Mouse (Mus musculus) liver, embryonic 11.5 days (tissue): ENCODE results near the gene Cd151. TPM values are rescaled to one million over a fixed set of nuclear protein-coding genes. Genes with fewer than 3 reads are reported as not detected.

Source experiments
- ATAC-seq: fragments of 200-750 bp; cut with Nextera tagmentation; replicated peaks from 2 replicates; pipeline ENCODE4 v1.8.0; 2017; ENCODE audit warnings: moderate number of reproducible peaks, mild to moderate bottlenecking, moderate TSS enrichment, moderate library complexity; ENCODE audit not compliant: low FRiP score
- DNase-seq: peaks from one replicate; pipeline ENCODE4 v3.0.0-alpha.2; 2017; ENCODE audit warnings: low spot score
- H3K27ac ChIP-seq: fragments of 300-500 bp; sonication (generic); 2 replicates; pipeline ENCODE4 v1.5.1; 2014; ENCODE audit warnings: mild to moderate bottlenecking, low read depth, low read length, control low read depth
- H3K27me3 ChIP-seq: fragments of 300-500 bp; sonication (generic); replicated peaks from 2 replicates; pipeline ENCODE4 v1.6.1; 2014; ENCODE audit warnings: low read length, mixed read lengths; ENCODE audit not compliant: control insufficient read depth, insufficient read depth
- H3K36me3 ChIP-seq: fragments of 300-500 bp; sonication (generic); 2 replicates; pipeline ENCODE4 v1.6.1; 2014; ENCODE audit warnings: mild to moderate bottlenecking, low read length, moderate library complexity, mixed read lengths; ENCODE audit not compliant: control insufficient read depth, insufficient read depth
- H3K4me1 ChIP-seq: fragments of 300-500 bp; sonication (generic); replicated peaks from 2 replicates; pipeline ENCODE4 v1.6.1; 2014; ENCODE audit warnings: low read length, mixed read lengths; ENCODE audit not compliant: control insufficient read depth, insufficient read depth
- H3K4me2 ChIP-seq: fragments of 300-500 bp; sonication (generic); 2 replicates; pipeline ENCODE4 v1.6.1; 2014; ENCODE audit warnings: mild to moderate bottlenecking, control low read depth, moderate library complexity
- H3K4me3 ChIP-seq: fragments of 300-500 bp; sonication (generic); 2 replicates; pipeline ENCODE4 v1.5.1; 2014; ENCODE audit warnings: low read depth, low read length, control low read depth
- H3K9ac ChIP-seq: fragments of 300-500 bp; sonication (generic); 2 replicates; pipeline ENCODE4 v1.6.1; 2014; ENCODE audit warnings: low read depth, low read length, control low read depth
- H3K9me3 ChIP-seq: fragments of 300-500 bp; sonication (generic); 2 replicates; pipeline ENCODE4 v1.6.1; 2016; ENCODE audit warnings: low read length, inconsistent platforms, mixed read lengths; ENCODE audit not compliant: control insufficient read depth
- WGBS: fragments of 180-500 bp; shearing (Covaris S2); extraction: QIAGEN DNeasy Blood & Tissue Kit; methylation state at CpG from one replicate; pipeline ENCODE4 v1.1.7; 2014; 5-methylcytosine and 5-hydroxymethylcytosine counted together
- polyA plus RNA-seq: library from polyadenylated mRNA; unstranded; fragments of >200 nt; fragmentation: Nextera tagmentation; extraction: Ambion mirVana; gene quantifications from 2 replicates; pipeline ENCODE4 v1.2.1, GENCODE M21; 2014

Gene Cd151
- polyA plus RNA-seq, 1 experiment from 2014 or later, result 22.3 TPM

DNA sequence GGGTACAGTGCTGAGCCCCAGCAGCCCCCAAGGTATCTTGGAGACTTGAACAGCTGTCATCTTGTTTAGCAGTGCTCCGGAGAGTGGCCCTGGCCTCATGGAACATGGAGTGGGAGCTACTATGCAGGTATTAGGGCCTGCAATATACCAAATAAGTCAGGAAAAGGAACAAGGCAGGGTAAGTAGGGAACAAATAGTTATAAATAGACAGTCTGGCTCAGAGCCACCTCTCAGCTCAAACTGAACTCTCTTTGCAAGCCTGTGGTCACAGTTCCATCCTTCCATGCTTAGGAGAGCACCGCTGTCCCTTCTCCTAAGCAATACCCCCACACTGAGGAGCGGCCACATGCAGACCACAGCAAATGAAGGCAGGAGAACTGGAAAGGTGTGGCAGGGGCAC lies 30.4 kb downstream of the Cd151 start:
- Histone ChIP-seq H3K36me3 (peaks cover 7% of the 10 kb centered on the region), H3K9ac (no peak overlapping the region)
- no peak for ATAC-seq

DNA sequence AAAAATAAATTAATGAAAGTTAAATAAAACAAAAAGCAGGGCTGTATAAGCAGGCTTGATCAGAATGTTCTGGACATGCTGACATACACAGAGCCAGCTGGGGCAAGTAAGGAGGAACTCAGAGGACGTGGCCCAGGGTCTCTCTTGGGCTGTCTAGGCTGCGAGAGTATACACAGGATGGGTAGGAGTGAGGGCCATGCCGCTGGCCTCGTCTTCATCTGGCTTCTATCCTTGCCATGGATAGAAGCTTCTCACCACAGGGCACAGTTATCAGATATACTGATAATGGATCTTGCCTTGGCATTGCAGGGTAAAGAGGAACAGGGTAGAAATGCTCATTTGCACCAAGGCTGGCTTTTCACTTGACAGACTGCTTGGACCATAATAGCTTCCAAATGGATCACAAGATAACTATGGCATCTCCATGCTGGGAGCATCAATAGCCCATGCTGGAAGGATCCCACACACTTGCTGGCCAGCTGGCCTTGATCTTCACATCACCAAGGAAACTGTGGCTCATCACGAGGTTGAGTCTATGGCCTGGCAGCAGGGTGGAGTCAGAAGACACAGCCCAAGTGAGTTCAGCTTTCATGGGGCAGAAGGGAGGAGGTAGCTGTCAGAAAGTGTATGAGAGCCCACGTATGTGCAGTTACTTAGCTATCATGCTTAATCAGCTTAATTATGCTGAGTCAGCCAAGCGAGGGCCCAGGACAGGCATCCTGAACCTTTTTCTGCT lies 34.8 kb downstream of the Cd151 start:
- no peak for ATAC-seq
- Histone ChIP-seq H3K27ac (no peak overlapping the region), H3K36me3 (peaks cover 3% of the 10 kb centered on the region; the same call in 1 of the 2 replicates)

More for the DNA sequence above, 30.4 kb downstream of the Cd151 start:
- DNase-seq, result no peak
- Histone ChIP-seq H3K9me3 (no peaks in the 10 kb centered on the region), H3K27ac (no peak overlapping the region), H3K4me3 (no peak overlapping the region), H3K27me3 (no peaks in the 10 kb centered on the region), H3K4me2 (no peak overlapping the region), H3K4me1 (no peaks in the 10 kb centered on the region)
- WGBS, result 91% methylated on average over 3 of the region's 3 CpGs

DNA sequence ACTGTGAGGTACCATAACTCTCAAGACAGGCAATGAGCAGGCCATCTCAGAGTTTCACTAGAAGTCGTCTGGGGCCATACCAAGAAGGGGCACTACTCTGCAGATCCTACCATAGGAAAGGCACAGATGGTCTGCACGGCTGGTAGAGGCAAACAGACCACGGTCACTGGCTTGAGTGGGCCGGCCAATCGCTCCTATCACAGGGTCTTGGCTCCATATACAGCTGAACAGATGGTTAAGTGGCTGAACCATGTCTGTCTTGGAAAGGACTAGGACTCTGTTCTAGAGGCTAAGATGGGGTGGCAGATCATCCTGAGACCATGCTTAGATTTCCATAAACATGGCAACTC lies 35.3 kb downstream of the Cd151 start:
- Histone ChIP-seq H3K4me1 (peaks cover 7% of the 10 kb centered on the region; the same call in 1 of the 2 replicates), H3K27ac (no peak overlapping the region), H3K4me3 (no peak overlapping the region), H3K4me2 (no peak overlapping the region), H3K9ac (no peak overlapping the region), H3K9me3 (no peaks in the 10 kb centered on the region), H3K27me3 (no peaks in the 10 kb centered on the region), H3K36me3 (peaks cover 3% of the 10 kb centered on the region; the same call in 1 of the 2 replicates)
- 90% methylated on average over 5 of the region's 5 CpGs for WGBS
- no peak for DNase-seq
- ATAC-seq, result no peak

More for the DNA sequence above, 34.8 kb downstream of the Cd151 start:
- Histone ChIP-seq H3K27me3 (no peaks in the 10 kb centered on the region), H3K4me2 (no peak overlapping the region), H3K4me1 (0 out of 2 replicates have a peak, but pooled peaks cover 3% of the 10 kb centered on the region), H3K9ac (no peak overlapping the region), H3K4me3 (no peak overlapping the region), H3K9me3 (no peaks in the 10 kb centered on the region)
- WGBS, result 85% methylated on average over 7 of the region's 7 CpGs
- no peak for DNase-seq

DNA sequence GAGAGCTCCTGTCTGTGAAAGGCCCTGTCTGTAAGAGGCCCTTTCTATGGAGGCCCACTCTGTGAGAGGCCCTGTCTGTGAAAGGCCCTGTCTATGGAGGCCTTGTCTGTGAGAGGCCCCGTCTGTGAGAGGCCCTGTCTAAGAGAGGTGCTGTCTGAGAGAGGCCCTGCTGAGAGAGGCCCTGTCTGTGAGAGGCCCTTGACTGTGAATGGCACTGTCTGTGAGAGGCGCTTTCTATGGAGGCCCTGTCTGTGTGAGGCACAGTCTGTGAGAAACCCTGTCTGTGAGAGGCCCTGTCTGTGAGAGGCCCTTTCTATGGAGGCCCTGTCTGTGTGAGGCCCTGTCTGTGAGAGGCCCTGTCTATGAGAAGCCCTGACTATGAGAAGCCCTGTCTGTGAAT lies 39.1 kb downstream of the Cd151 start:
- WGBS, result 73% methylated on average over 2 of the region's 2 CpGs
- Histone ChIP-seq H3K27ac (peak overlapping the region; percentile 59), H3K9ac (peak overlapping the region; percentile 65), H3K4me1 (peaks cover 17% of the 10 kb centered on the region; the same call in 1 of the 2 replicates), H3K36me3 (peaks cover 9% of the 10 kb centered on the region; the same call in 1 of the 2 replicates), H3K27me3 (no peaks in the 10 kb centered on the region), H3K4me3 (peak overlapping the region; percentile 31), H3K9me3 (no peaks in the 10 kb centered on the region), H3K4me2 (peak overlapping the region; percentile 49)
- DNase-seq (no peak), ATAC-seq (peak; percentile 68)

DNA sequence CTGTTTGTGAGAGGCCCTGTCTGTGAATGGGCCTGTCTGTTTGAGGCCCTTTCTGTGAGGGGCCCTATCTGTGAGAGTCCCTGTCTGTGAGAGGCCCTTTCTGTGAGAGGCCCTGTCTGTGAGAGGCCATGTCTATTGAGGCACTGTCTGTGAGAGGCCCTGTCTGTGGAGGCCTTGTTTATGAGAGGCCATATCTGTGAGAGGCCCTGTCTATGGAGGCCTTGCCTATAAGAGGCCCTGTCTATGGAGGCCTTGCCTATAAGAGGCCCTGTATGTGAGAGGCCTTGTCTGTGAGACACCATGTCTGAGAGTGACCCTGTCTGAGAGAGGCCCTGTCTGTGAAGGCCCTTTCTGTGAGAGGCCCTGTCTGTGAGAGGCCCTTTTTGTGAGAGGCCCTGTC lies 41.0 kb downstream of the Cd151 start:
- Histone ChIP-seq H3K36me3 (0 out of 2 replicates have a peak, but pooled peaks cover 9% of the 10 kb centered on the region), H3K27me3 (no peaks in the 10 kb centered on the region), H3K9me3 (no peaks in the 10 kb centered on the region), H3K4me1 (peaks cover 17% of the 10 kb centered on the region; the same call in 1 of the 2 replicates), H3K9ac (peak overlapping the region; percentile 71), H3K4me3 (peak overlapping the region; percentile 23), H3K27ac (peak overlapping the region; percentile 90), H3K4me2 (peak overlapping the region; percentile 49)
- DNase-seq (no peak), ATAC-seq (peak; percentile 88)

DNA sequence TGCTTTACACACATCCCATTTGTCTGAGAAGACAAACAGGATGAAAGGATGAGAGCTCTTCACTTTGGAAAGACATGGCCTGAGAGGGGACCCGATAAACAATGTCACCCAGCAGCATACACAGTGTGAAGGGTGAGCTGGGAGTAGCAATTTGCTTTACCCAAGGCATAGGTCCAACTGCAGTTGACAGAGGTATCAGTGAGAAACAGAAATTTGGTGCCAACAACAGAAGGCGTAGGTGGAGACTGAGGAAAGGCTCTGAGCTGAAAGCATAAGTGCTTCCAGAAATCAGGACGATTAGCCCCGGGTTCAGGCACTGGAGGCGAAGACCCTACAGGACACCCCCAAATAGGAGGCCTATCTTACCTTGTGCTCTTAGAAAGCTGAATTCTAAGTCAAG lies 43.0 kb downstream of the Cd151 start:
- WGBS, result 90% methylated on average over 5 of the region's 5 CpGs
- Histone ChIP-seq H3K4me1 (peaks cover 17% of the 10 kb centered on the region; the same call in 1 of the 2 replicates), H3K27ac (no peak overlapping the region), H3K9ac (no peak overlapping the region), H3K36me3 (peaks cover 12% of the 10 kb centered on the region; the same call in 1 of the 2 replicates), H3K27me3 (no peaks in the 10 kb centered on the region), H3K9me3 (no peaks in the 10 kb centered on the region), H3K4me3 (no peak overlapping the region), H3K4me2 (no peak overlapping the region)
- no peak for ATAC-seq
- no peak for DNase-seq

DNA sequence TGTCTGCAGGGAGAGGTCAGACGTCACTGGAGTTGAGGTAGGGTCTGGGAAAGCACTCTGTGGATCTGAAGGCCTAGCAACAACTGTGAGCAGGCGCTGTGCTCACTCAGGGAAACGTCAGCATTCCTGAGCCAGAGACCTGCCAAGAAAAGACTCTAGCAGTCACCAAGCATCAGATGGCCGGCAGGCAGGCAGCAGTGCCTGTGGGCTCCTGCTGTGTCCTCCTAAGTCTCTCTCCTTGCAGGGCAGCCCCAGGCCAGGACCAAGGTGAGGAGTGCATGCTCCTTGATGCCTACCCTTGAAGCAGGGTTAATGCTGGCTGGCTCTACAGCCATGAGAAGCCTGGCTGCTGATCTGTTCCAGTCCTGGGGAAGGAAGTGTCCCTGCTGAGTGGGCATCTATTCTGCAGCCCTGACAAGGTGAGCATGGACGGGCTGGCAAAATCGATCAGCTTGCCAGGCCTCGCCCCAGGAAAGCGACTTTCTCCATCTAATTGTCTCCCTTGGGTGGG lies 43.5 kb downstream of the Cd151 start:
- Histone ChIP-seq H3K36me3 (peaks cover 13% of the 10 kb centered on the region; the same call in 1 of the 2 replicates), H3K4me1 (peaks cover 17% of the 10 kb centered on the region; the same call in 1 of the 2 replicates), H3K4me3 (no peak overlapping the region), H3K9ac (no peak overlapping the region), H3K27ac (no peak overlapping the region), H3K9me3 (no peaks in the 10 kb centered on the region), H3K4me2 (no peak overlapping the region), H3K27me3 (no peaks in the 10 kb centered on the region)
- 76% methylated on average over 8 of the region's 8 CpGs for WGBS
- DNase-seq (no peak), ATAC-seq (no peak)

DNA sequence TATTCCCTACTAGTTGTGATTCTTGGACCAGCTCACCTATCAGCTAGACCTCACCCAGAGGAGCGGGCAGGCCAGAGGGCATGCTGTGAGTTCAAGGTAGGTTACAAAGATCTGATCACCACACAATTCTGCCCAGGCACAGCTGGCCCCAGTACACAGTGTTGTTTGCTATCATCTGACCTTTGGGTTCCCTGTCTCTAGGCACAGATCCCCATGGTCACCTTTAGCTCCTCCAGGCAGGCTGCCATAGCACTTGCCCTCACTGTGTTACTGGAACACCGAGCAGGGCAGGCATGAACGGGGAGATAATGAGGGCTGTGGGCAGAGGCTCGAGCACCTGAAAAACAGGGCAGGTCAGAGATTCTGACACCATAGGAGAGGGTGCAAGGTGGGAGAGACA lies 50.4 kb downstream of the Cd151 start:
- H3K36me3 ChIP-seq, result peaks cover 6% of the 10 kb centered on the region; the same call in 1 of the 2 replicates
- 76% methylated on average over 4 of the region's 4 CpGs for WGBS
- H3K4me1 ChIP-seq, result peaks cover 13% of the 10 kb centered on the region
- no peaks in the 10 kb centered on the region for H3K9me3 ChIP-seq
- no peak overlapping the region for H3K4me3 ChIP-seq
- peak; percentile 42; the same call in 1 of the 2 replicates for ATAC-seq
- no peak for DNase-seq
- no peaks in the 10 kb centered on the region for H3K27me3 ChIP-seq
- H3K9ac ChIP-seq, result 0 out of 2 replicates have a peak overlapping the region, but pooled peaks have one; percentile 28
- no peak overlapping the region for H3K27ac ChIP-seq
- no peak overlapping the region for H3K4me2 ChIP-seq
